Comparison of ENCODE assay signal across 12 mouse cellular contexts in genomic region chr6:55792536-55792935, GRCm38 (mm10). TPM values are rescaled to one million over a fixed set of nuclear protein-coding genes. Genes with fewer than 3 reads are reported as not detected.
DNase-seq lines count a peak whose midpoint lies in the region; TF ChIP-seq lines count a peak whose summit lies in the region.
"Had no signal": no experiment of that assay in that cellular context is flagged by ENCODE, and none has a peak within 500 bp of the region (broad histone marks: within the 10 kb centered on the region; RNA-seq: fewer than 3 reads in every experiment).

No protein-coding gene starts in this region.

- WGBS in kidney, adult 2 months, result 76% methylated on average over 8 of the region's 8 CpGs

- no peak for TF ChIP-seq CTCF in kidney, adult 2 months (conservative IDR thresholded peaks at IDR 0.05; ENCODE audit: insufficient read depth, insufficient read length, low read depth, low read length)

- H3K27ac ChIP-seq in kidney, adult 2 months (ENCODE audit: insufficient read depth, low read depth, low read length), result no peak overlapping the region
- H3K27ac ChIP-seq: embryonic facial prominence, embryonic 15.5 days had no signal

- intact Hi-C loops in left cerebral cortex, postnatal 14 days (cut with DNase I), result no loop called here

- H3K4me1 ChIP-seq in kidney, adult 2 months (ENCODE audit: control insufficient read depth, insufficient read depth, low read length), result no peaks in the 10 kb centered on the region

- no peak for TF ChIP-seq POLR2A in kidney, adult 2 months (IDR thresholded peaks at IDR 0.05; ENCODE audit: low read depth, low read length)

- H3K27me3 ChIP-seq in kidney, adult 2 months (replicated peaks; ENCODE audit: control insufficient read depth, insufficient read depth, low read length), result no peaks in the 10 kb centered on the region; the same call in 1 of the 2 replicates
- H3K27me3 ChIP-seq: embryonic facial prominence, embryonic 15.5 days; Patski had no signal

- H3K4me3 ChIP-seq in kidney, adult 2 months (ENCODE audit: insufficient read depth, low read depth, low read length), result no peak overlapping the region
- H3K4me3 ChIP-seq: embryonic facial prominence, embryonic 15.5 days had no signal

- H3K36me3 ChIP-seq in kidney, adult 2 months (ENCODE audit: control insufficient read depth, insufficient read depth, low read length), result no peaks in the 10 kb centered on the region
- H3K36me3 ChIP-seq: embryonic facial prominence, embryonic 15.5 days had no signal

- DNase-seq in heart, adult 11 months, result peak; percentile 46
- no peak for DNase-seq in heart, adult 18-20 months
- DNase-seq in right cerebral cortex, postnatal 10 days (ENCODE audit: low spot score in 2 of 2), result peak; percentile 53 to 83
- no peak for DNase-seq in right cerebral cortex, adult 2 months (ENCODE audit: low spot score in 2 of 2)
- DNase-seq in left cerebral cortex, postnatal 14 days (ENCODE audit: low spot score in 2 of 2), result peak; percentile 49 to 86
- DNase-seq in telencephalon, adult 2 months (ENCODE audit: low read depth, low spot score), result peak; percentile 89
- no peak for DNase-seq in gastrocnemius, postnatal 25 days
- no peak for DNase-seq in kidney, adult 2 months

RNA-seq across cellular contexts. Expression of gene Itprid1, which starts 44.2 kb away (rescaled TPM):
- total RNA-seq in heart, adult 18-20 months (2021), result under 1 TPM in 1 of 2 experiments, not detected in 1; 0.13 TPM
- 1 to 10 TPM; 1.4 to 1.8 TPM for total RNA-seq in left cerebral cortex, postnatal 14 days (2021)
- total RNA-seq in gastrocnemius, postnatal 25 days (2021), result not detected
- not detected in 2 replicates for polyA plus RNA-seq in kidney, adult 2 months (2012; rRNA removed)
- polyA plus RNA-seq: limb, embryonic 11.5 days; Patski; thymus, postnatal 0 days had no signal

Comparison
In these comparisons a context has a peak if more than half of its experiments do, and no peak if none do; other contexts are left out.
1. DNase-seq: peak in heart, adult 11 months (single experiment), right cerebral cortex, postnatal 10 days (2 of 2), left cerebral cortex, postnatal 14 days (2 of 2) and telencephalon, adult 2 months (single experiment); none in heart, adult 18-20 months (0 of 2), right cerebral cortex, adult 2 months (0 of 2), gastrocnemius, postnatal 25 days (single experiment) and kidney, adult 2 months (single experiment).